21 mouse cellular contexts compared by ENCODE assay signal in the genomic region with DNA sequence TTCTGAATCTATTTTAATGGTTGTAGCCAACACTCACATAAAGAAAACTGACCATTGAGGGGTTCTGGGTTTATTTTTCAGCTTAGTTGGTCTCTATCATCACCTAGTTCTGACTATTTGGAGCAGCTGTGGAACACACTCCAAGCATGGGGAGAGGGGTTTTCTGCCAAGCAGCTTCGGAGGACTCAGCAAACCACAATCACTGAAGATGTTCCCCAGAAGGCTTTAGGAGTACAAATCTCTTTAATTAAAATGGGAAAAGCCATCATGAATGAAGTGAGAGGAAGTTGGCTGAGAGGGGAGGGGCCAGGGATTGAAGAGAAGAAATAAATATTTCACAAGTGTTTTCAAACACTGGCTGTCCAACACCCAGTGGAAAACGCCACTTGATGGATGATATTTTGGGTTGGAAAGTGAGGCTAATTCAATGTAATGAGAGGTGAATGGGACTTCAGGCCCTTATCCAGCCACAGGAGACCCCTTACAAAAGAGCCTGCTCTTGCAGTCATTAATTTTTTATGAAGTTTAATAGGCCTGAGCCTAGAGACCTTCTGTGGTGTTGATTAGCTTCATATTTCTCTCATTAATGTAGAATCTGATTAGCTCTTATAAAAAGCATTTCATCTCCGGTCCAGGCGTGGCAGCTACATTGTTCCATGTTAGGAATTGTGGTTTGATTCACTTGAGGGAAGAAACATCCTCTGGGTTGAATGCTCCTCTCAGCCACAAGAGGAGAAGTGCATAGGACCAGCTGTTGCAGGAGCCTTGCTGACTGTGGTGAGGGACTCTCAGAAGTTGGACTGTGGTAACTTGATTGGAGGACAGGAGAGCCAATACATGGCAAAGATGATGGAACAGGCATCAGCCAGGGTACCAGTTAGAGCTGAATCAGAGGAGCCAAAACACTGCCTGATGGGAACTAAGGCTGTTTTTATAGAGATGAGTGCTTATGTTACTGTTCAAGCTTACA.
A peak's percentile ranks its signal among the peaks of the same experiment; 100 is the strongest.
DNase-seq lines count a peak whose midpoint lies in the region; ATAC-seq lines count a peak whose summit lies in the region.
"Had no signal": no experiment of that assay in that cellular context is flagged by ENCODE, and none has a peak within 500 bp of the region (broad histone marks: within the 10 kb centered on the region; RNA-seq: fewer than 3 reads in every experiment).

No protein-coding gene starts in this region.

- peak; percentile 88 for ATAC-seq in neural tube, embryonic 13.5 days (ENCODE audit: low read depth)
- peak; percentile 73 for ATAC-seq in midbrain, embryonic 12.5 days (ENCODE audit: low FRiP score, low read depth)
- peak; percentile 90 for ATAC-seq in neural tube, embryonic 14.5 days (ENCODE audit: low read depth)
- ATAC-seq: intestine, postnatal 0 days had no signal

- intact Hi-C loops in heart, postnatal 25 days (cut with DNase I), result no loop called here

- peak; percentile 85 for DNase-seq in heart, adult 11 months
- no peak for DNase-seq in heart, postnatal 25 days (ENCODE audit: low spot score)
- DNase-seq in neural tube, embryonic 10.5 days (ENCODE audit: extremely low spot score, low spot score), result no peak
- DNase-seq in adrenal gland, postnatal 4 days (ENCODE audit: low spot score in 2 of 2), result no peak
- DNase-seq in ovary, postnatal 10 days (ENCODE audit: low spot score), result no peak
- DNase-seq: adrenal gland, postnatal 14 days; cerebellum, adult 9-11 months; kidney, postnatal 25 days; liver, embryonic 13.5 days; right cerebral cortex, postnatal 4 days; thymus, postnatal 36 days had no signal

- H3K4me2 ChIP-seq in neural tube, embryonic 13.5 days, result no peak overlapping the region
- no peak overlapping the region for H3K4me2 ChIP-seq in midbrain, embryonic 12.5 days (replicated peaks)
- H3K4me2 ChIP-seq in neural tube, embryonic 14.5 days (ENCODE audit: low read depth, low read length), result no peak overlapping the region
- H3K4me2 ChIP-seq: liver, embryonic 13.5 days; lung, embryonic 14.5 days; stomach, embryonic 15.5 days had no signal

- no peak overlapping the region for H3K4me3 ChIP-seq in neural tube, embryonic 13.5 days
- no peak overlapping the region for H3K4me3 ChIP-seq in midbrain, embryonic 12.5 days
- H3K4me3 ChIP-seq in neural tube, embryonic 14.5 days (ENCODE audit: low read depth, low read length), result no peak overlapping the region
- H3K4me3 ChIP-seq: embryonic facial prominence, embryonic 10.5 days; forebrain, embryonic 10.5 days; heart, embryonic 10.5 days; liver, embryonic 13.5 days; stomach, embryonic 15.5 days had no signal

- H3K27me3 ChIP-seq in neural tube, embryonic 13.5 days, result no peaks in the 10 kb centered on the region
- no peaks in the 10 kb centered on the region for H3K27me3 ChIP-seq in midbrain, embryonic 12.5 days
- no peaks in the 10 kb centered on the region for H3K27me3 ChIP-seq in neural tube, embryonic 14.5 days (ENCODE audit: control insufficient read depth, insufficient read depth, low read length)
- H3K27me3 ChIP-seq: liver, embryonic 13.5 days; stomach, embryonic 15.5 days had no signal

- no peak overlapping the region for H3K9ac ChIP-seq in neural tube, embryonic 13.5 days
- no peak overlapping the region for H3K9ac ChIP-seq in midbrain, embryonic 12.5 days (replicated peaks)
- H3K9ac ChIP-seq in neural tube, embryonic 14.5 days (replicated peaks; ENCODE audit: low read depth, low read length), result no peak overlapping the region
- H3K9ac ChIP-seq: liver, embryonic 13.5 days; lung, embryonic 14.5 days; stomach, embryonic 15.5 days had no signal

- H3K27ac ChIP-seq in neural tube, embryonic 13.5 days (replicated peaks), result peak overlapping the region; percentile 74
- no peak overlapping the region for H3K27ac ChIP-seq in midbrain, embryonic 12.5 days (replicated peaks)
- H3K27ac ChIP-seq in neural tube, embryonic 14.5 days (ENCODE audit: low read depth, low read length), result peak overlapping the region; percentile 18; the same call in 1 of the 2 replicates
- H3K27ac ChIP-seq: embryonic facial prominence, embryonic 10.5 days; forebrain, embryonic 10.5 days; heart, embryonic 10.5 days; liver, embryonic 13.5 days; macrophage; stomach, embryonic 15.5 days had no signal

- H3K9me3 ChIP-seq in neural tube, embryonic 13.5 days, result no peaks in the 10 kb centered on the region
- H3K9me3 ChIP-seq in midbrain, embryonic 12.5 days, result no peaks in the 10 kb centered on the region
- no peaks in the 10 kb centered on the region for H3K9me3 ChIP-seq in neural tube, embryonic 14.5 days (ENCODE audit: control insufficient read depth, low read length)
- H3K9me3 ChIP-seq: embryonic facial prominence, embryonic 10.5 days; forebrain, embryonic 10.5 days; heart, embryonic 10.5 days; liver, embryonic 13.5 days; stomach, embryonic 15.5 days had no signal

- H3K4me1 ChIP-seq in neural tube, embryonic 13.5 days (replicated peaks), result peaks cover 22% of the 10 kb centered on the region
- no peaks in the 10 kb centered on the region for H3K4me1 ChIP-seq in midbrain, embryonic 12.5 days
- H3K4me1 ChIP-seq in neural tube, embryonic 14.5 days (ENCODE audit: control insufficient read depth, insufficient read depth, low read length), result 0 out of 2 replicates have a peak, but pooled peaks cover 3% of the 10 kb centered on the region
- H3K4me1 ChIP-seq: heart, embryonic 10.5 days; liver, embryonic 13.5 days; stomach, embryonic 15.5 days had no signal

- no peaks in the 10 kb centered on the region for H3K36me3 ChIP-seq in neural tube, embryonic 13.5 days
- H3K36me3 ChIP-seq in midbrain, embryonic 12.5 days, result no peaks in the 10 kb centered on the region
- H3K36me3 ChIP-seq in neural tube, embryonic 14.5 days (ENCODE audit: control insufficient read depth, insufficient read depth, low read length), result no peaks in the 10 kb centered on the region
- H3K36me3 ChIP-seq: embryonic facial prominence, embryonic 10.5 days; forebrain, embryonic 10.5 days; heart, embryonic 10.5 days; liver, embryonic 13.5 days; stomach, embryonic 15.5 days had no signal

- 45% methylated on average over 4 of the region's 4 CpGs for WGBS in neural tube, embryonic 13.5 days
- 77% methylated on average over 4 of the region's 4 CpGs for WGBS in midbrain, embryonic 12.5 days
- 40% methylated on average over 4 of the region's 4 CpGs for WGBS in neural tube, embryonic 14.5 days
